Mouse (Mus musculus) liver, postnatal 0 days (tissue): ENCODE data around the gene Amh. TPM values are rescaled to one million over a fixed set of nuclear protein-coding genes. Genes with fewer than 3 reads are reported as not detected.

Experiments
- ATAC-seq: fragments of 200-750 bp; cut with Nextera tagmentation; 2 replicates; pipeline ENCODE4 v1.8.0; 2017; ENCODE audit warnings: mild to moderate bottlenecking, moderate library complexity
- DNase-seq: peaks from one replicate; pipeline ENCODE4 v3.0.0-alpha.2; 2016
- H3K27ac ChIP-seq: fragments of 300-500 bp; sonication (generic); 2 replicates; pipeline ENCODE4 v1.5.1; 2014; ENCODE audit warnings: antibody characterized with exemption, moderate library complexity, mild to moderate bottlenecking, low read depth
- H3K27me3 ChIP-seq: fragments of 300-500 bp; sonication (generic); 2 replicates; pipeline ENCODE4 v1.6.1; 2014; ENCODE audit warnings: low read length, control low read depth, mixed read lengths; ENCODE audit not compliant: insufficient read depth
- H3K36me3 ChIP-seq: fragments of 300-500 bp; sonication (generic); replicated peaks from 2 replicates; pipeline ENCODE4 v1.6.1; 2014; ENCODE audit warnings: mild to moderate bottlenecking, control low read depth, low read length, moderate library complexity, mixed read lengths; ENCODE audit not compliant: insufficient read depth
- H3K4me1 ChIP-seq: fragments of 300-500 bp; sonication (generic); 2 replicates; pipeline ENCODE4 v1.6.1; 2014; ENCODE audit warnings: antibody characterized with exemption, mild to moderate bottlenecking, control low read depth; ENCODE audit not compliant: insufficient read depth
- H3K4me2 ChIP-seq: fragments of 300-500 bp; sonication (generic); 2 replicates; pipeline ENCODE4 v1.6.1; 2014; ENCODE audit warnings: low read depth, mild to moderate bottlenecking, low read length, moderate library complexity, mixed read lengths
- H3K4me3 ChIP-seq: fragments of 300-500 bp; sonication (generic); 2 replicates; pipeline ENCODE4 v1.5.1; 2014; ENCODE audit warnings: low read depth, low read length
- H3K9ac ChIP-seq: fragments of 300-500 bp; sonication (generic); replicated peaks from 2 replicates; pipeline ENCODE4 v1.6.1; 2014; ENCODE audit warnings: mild to moderate bottlenecking, moderate library complexity
- H3K9me3 ChIP-seq: fragments of 300-500 bp; sonication (generic); 2 replicates; pipeline ENCODE4 v1.6.1; 2016; ENCODE audit warnings: mild to moderate bottlenecking, control low read depth, low read length, mixed read lengths
- CTCF ChIP-seq: sonication (generic); IDR thresholded peaks from 2 replicates; pipeline ENCODE4 v1.5.1; 2016; ENCODE audit warnings: antibody characterized with exemption, low read depth
- EP300 ChIP-seq: IDR thresholded peaks from 2 replicates; pipeline ENCODE4 v1.6.1; 2016; ENCODE audit warnings: antibody characterized with exemption, low read depth, mild to moderate bottlenecking
- WGBS: fragments of 180-500 bp; shearing (Covaris S2); extraction: QIAGEN DNeasy Blood & Tissue Kit; methylation state at CpG from one replicate; pipeline ENCODE4 v1.1.7; 2014; ENCODE audit not compliant: insufficient replicate concordance; 5-methylcytosine and 5-hydroxymethylcytosine counted together
- polyA plus RNA-seq: library from polyadenylated mRNA; unstranded; fragments of >200 nt; fragmentation: Nextera tagmentation; extraction: Ambion mirVana; gene quantifications from 2 replicates; pipeline ENCODE4 v1.2.1, GENCODE M21; 2015

Gene Amh
- polyA plus RNA-seq, 1 experiment from 2014 or later, result 0.06 TPM

- Histone ChIP-seq H3K27ac (no peak overlapping the region), H3K9me3 (no peaks in the 10 kb centered on the region), H3K4me1 (peaks cover 3% of the 10 kb centered on the region; the same call in 1 of the 2 replicates), H3K9ac (no peak overlapping the region), H3K36me3 (peaks cover 92% of the 10 kb centered on the region), H3K4me3 (no peak overlapping the region), H3K4me2 (no peak overlapping the region), H3K27me3 (no peaks in the 10 kb centered on the region)
- WGBS, result 93% methylated on average over 5 of the region's 5 CpGs
- TF ChIP-seq EP300 (no peak), CTCF (no peak)
- no peak for ATAC-seq
- no peak for DNase-seq
Observed at GRCm38 (mm10) chr10:80777123-80777522, 27.9 kb upstream of the Amh start.

- Histone ChIP-seq H3K9ac (no peak overlapping the region), H3K9me3 (no peaks in the 10 kb centered on the region), H3K4me3 (no peak overlapping the region), H3K4me2 (no peak overlapping the region), H3K27ac (no peak overlapping the region), H3K27me3 (no peaks in the 10 kb centered on the region), H3K36me3 (peaks cover 95% of the 10 kb centered on the region), H3K4me1 (no peaks in the 10 kb centered on the region)
- ATAC-seq (peak; percentile 47), DNase-seq (no peak)
- TF ChIP-seq CTCF, result no peak
- no peak for TF ChIP-seq EP300
Observed at GRCm38 (mm10) chr10:80779565-80779964, 25.5 kb upstream of the Amh start.

- TF ChIP-seq EP300, result no peak
- no peak for TF ChIP-seq CTCF
- Histone ChIP-seq H3K9me3 (no peaks in the 10 kb centered on the region), H3K4me1 (no peaks in the 10 kb centered on the region), H3K4me3 (no peak overlapping the region), H3K9ac (no peak overlapping the region), H3K27ac (no peak overlapping the region), H3K36me3 (peaks cover 95% of the 10 kb centered on the region), H3K4me2 (no peak overlapping the region), H3K27me3 (no peaks in the 10 kb centered on the region)
- WGBS, result 96% methylated on average over 2 of the region's 2 CpGs
- ATAC-seq (no peak), DNase-seq (no peak)
Observed at GRCm38 (mm10) chr10:80784302-80784701, 20.7 kb upstream of the Amh start.

GRCm38 (mm10) chr10:80784871-80785270 lies 20.2 kb upstream of the Amh start:
- 90% methylated on average over 12 of the region's 12 CpGs for WGBS

GRCm38 (mm10) chr10:80785963-80786362 lies 19.1 kb upstream of the Amh start:
- H3K9ac ChIP-seq, result no peak overlapping the region
- ATAC-seq, result no peak
- TF ChIP-seq CTCF (no peak), EP300 (no peak)
- no peaks in the 10 kb centered on the region for H3K27me3 ChIP-seq
- 95% methylated on average over 11 of the region's 11 CpGs for WGBS
- no peak overlapping the region for H3K4me3 ChIP-seq
- no peak overlapping the region for H3K27ac ChIP-seq
- H3K36me3 ChIP-seq, result peaks cover 94% of the 10 kb centered on the region
- no peaks in the 10 kb centered on the region for H3K9me3 ChIP-seq
- H3K4me1 ChIP-seq, result no peaks in the 10 kb centered on the region
- no peak for DNase-seq
- no peak overlapping the region for H3K4me2 ChIP-seq

More at GRCm38 (mm10) chr10:80784871-80785270, 20.2 kb upstream of the Amh start:
- DNase-seq (no peak), ATAC-seq (no peak)
- Histone ChIP-seq H3K9ac (no peak overlapping the region), H3K4me3 (no peak overlapping the region), H3K36me3 (peaks cover 93% of the 10 kb centered on the region), H3K4me1 (no peaks in the 10 kb centered on the region), H3K9me3 (no peaks in the 10 kb centered on the region), H3K4me2 (no peak overlapping the region), H3K27me3 (no peaks in the 10 kb centered on the region), H3K27ac (no peak overlapping the region)
- TF ChIP-seq EP300 (no peak), CTCF (no peak)

GRCm38 (mm10) chr10:80787517-80787916 lies 17.5 kb upstream of the Amh start:
- Histone ChIP-seq H3K4me1 (no peaks in the 10 kb centered on the region), H3K9ac (no peak overlapping the region), H3K4me2 (no peak overlapping the region), H3K27me3 (no peaks in the 10 kb centered on the region), H3K27ac (no peak overlapping the region), H3K36me3 (peaks cover 91% of the 10 kb centered on the region), H3K9me3 (no peaks in the 10 kb centered on the region), H3K4me3 (no peak overlapping the region)
- no peak for TF ChIP-seq EP300
- WGBS, result 69% methylated on average over 2 of the region's 2 CpGs
- ATAC-seq (no peak), DNase-seq (no peak)
